Mouse (Mus musculus) heart, adult 8-10 months (tissue): ENCODE measurements around the gene Cplx1. TPM values are rescaled to one million over a fixed set of nuclear protein-coding genes. Genes with fewer than 3 reads are reported as not detected.
"Not testable (repeated sequence)": the region's sequence is repeated elsewhere in the genome, so short reads cannot be mapped to it uniquely, and the experiment has no call there.

Source experiments
- DNase-seq: peaks from one replicate; pipeline ENCODE4 v3.0.0; 2022; ENCODE audit warnings: low spot score
- total RNA-seq, 4 experiments: library from RNA; stranded (reverse); gene quantifications; 2 replicates each; pipeline ENCODE4 v1.2.4; 2022

Cplx1 gene
- total RNA-seq, 4 experiments from 2014 or later = 0.22 to 0.24 (median 0.22) TPM

- DNase-seq = no peak
Measured at GRCm38 (mm10) chr5:108516655-108517054, 33.2 kb downstream of the Cplx1 start.

- DNase-seq = no peak
Measured at GRCm38 (mm10) chr5:108515581-108516361, 34.1 kb downstream of the Cplx1 start.

- DNase-seq = no peak
Measured at GRCm38 (mm10) chr5:108502286-108502685, 47.5 kb downstream of the Cplx1 start.

DNA sequence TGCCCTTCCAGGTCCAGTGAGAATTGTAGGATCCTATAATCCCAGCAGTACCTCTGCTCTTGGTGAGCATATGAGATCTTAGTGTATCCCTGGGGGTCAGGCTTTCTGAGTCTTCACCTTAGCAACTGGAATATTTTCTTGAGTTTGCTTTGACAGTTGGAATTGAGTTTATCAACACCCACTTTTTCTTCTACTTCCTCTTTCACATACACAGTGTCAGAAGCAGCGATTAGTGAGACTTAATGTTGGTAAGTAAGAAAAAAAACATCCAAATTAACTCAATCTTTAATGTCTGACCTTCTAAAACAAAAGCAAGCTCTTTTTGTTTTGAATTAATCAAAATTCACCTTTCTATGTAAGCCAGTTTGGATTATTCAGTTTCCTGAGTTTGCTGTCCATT is 48.3 kb downstream of the Cplx1 start:
- DNase-seq = no peak

GRCm38 (mm10) chr5:108486148-108486547 is 63.7 kb downstream of the Cplx1 start:
- DNase-seq = not testable (repeated sequence)

DNA sequence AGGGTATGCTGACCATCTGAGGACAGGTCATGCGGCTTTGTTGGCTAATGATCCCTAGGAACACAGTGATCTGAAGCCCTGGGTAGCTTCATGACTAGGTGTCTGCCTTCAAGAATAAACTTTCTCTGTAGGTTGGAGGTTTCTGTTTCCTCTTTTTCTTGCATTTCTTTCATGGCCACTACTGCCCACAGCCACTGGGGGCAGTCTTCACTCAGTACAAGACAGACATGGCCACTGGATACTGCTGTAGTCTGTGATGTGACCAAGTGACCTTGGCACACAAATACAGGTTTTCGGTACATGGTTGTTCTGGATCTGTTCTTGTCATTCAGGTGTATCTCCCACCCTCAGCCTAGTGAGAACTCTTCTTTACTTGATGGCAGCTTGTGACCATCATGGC is 64.6 kb downstream of the Cplx1 start:
- DNase-seq = no peak

DNA sequence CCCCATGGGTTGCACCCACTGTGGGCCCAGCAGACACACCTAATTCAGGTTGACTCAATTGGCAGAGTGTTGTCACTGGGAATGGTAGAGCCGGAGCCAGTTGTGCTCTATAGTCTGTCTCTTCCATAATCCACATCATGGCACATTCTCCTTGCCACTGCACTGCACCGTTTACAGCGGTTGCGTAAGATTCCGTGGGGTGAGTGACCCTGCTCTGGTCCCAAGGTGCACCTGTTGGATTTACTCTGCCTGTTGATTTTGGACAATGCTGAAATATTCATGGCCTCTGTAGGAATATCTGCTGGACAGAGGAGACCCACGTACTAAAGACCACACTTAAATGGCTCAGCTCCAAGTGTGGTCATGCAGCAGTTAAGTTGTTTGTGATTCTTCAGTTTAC is 66.8 kb downstream of the Cplx1 start:
- no peak for DNase-seq

DNA sequence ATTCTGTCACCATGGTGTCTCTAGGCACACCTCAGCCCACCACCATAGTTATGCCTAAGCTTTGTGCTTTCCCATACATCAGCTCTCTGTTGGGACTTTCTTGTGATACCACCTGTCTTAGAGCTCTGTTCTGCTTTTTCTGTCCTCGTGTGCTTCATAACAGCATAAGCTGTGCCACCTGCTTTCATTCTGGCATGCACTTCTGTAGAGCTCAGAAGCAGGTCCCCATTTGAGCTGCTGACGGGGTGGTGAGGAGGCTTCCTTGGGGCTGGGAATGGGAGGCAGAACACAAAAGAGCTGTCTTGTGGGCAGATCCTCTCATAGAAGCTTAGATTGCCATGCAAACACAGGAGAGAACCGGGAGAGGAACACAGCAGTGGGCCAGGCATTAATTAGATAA is 73.8 kb downstream of the Cplx1 start:
- no peak for DNase-seq

- DNase-seq = no peak
Measured at GRCm38 (mm10) chr5:108473737-108474136, 76.1 kb downstream of the Cplx1 start.

- no peak for DNase-seq
Measured at GRCm38 (mm10) chr5:108469617-108470016, 80.2 kb downstream of the Cplx1 start.

Other genes starting within 250 kb of the Cplx1 start
- gene Pigg, start 237.4 kb downstream of the Cplx1 start, total RNA-seq = 10 to 100 TPM; 10.4 to 12.9 (median 12.2) TPM
- 1 to 10 TPM; 2.6 to 4.8 (median 3.6) TPM for gene Gm42517, start 182.1 kb downstream of the Cplx1 start, total RNA-seq
- not detected for gene Pde6b, start 161.6 kb downstream of the Cplx1 start, total RNA-seq
- gene Atp5k, start 115.6 kb downstream of the Cplx1 start, total RNA-seq = 1,000 to 10,000 TPM in 2 of 4 experiments, 100 to 1,000 TPM in 2; 523 to 1,345 (median 957) TPM
- 1 to 10 TPM; 1.5 to 3.0 (median 2.5) TPM for gene Mfsd7a, start 101.1 kb downstream of the Cplx1 start, total RNA-seq
- gene Pcgf3, start 88.8 kb downstream of the Cplx1 start, total RNA-seq = 10 to 100 TPM; 29.3 to 32.0 (median 31.5) TPM
- gene Gak, start 79.7 kb upstream of the Cplx1 start, total RNA-seq = 10 to 100 TPM; 20.1 to 26.2 (median 21.0) TPM
- 10 to 100 TPM in 3 of 4 experiments, 1 to 10 TPM in 1; 9.9 to 11.5 (median 11.0) TPM for gene Tmem175, start 79.7 kb upstream of the Cplx1 start, total RNA-seq
- 10 to 100 TPM; 17.9 to 27.3 (median 21.1) TPM for gene Idua, start 110.3 kb upstream of the Cplx1 start, total RNA-seq
- 1 to 10 TPM; 5.1 to 8.9 (median 6.1) TPM for gene Dgkq, start 119.6 kb upstream of the Cplx1 start, total RNA-seq
- under 1 TPM in 1 of 4 experiments, not detected in 3; 0.06 TPM for gene Slc26a1, start 125.5 kb upstream of the Cplx1 start, total RNA-seq
- gene Fgfrl1, start 142.4 kb upstream of the Cplx1 start, total RNA-seq = 10 to 100 TPM; 22.5 to 30.0 (median 26.3) TPM
- gene Rnf212, start 225.0 kb upstream of the Cplx1 start, total RNA-seq = not detected
- not detected for gene Tmed11, start 245.3 kb upstream of the Cplx1 start, total RNA-seq